Mouse (Mus musculus) neural tube, embryonic 12.5 days (tissue): ENCODE results near the gene Urad. TPM values are rescaled to one million over a fixed set of nuclear protein-coding genes. Genes with fewer than 3 reads are reported as not detected.

Experiments used
- ATAC-seq: fragments of 200-750 bp; cut with Nextera tagmentation; 2 replicates; pipeline ENCODE4 v1.8.0; 2017; ENCODE audit warnings: low read depth, mild to moderate bottlenecking, moderate TSS enrichment, moderate library complexity; ENCODE audit not compliant: low FRiP score
- H3K27ac ChIP-seq: fragments of 300-500 bp; sonication (generic); 2 replicates; pipeline ENCODE4 v1.5.1; 2016
- H3K27me3 ChIP-seq: fragments of 300-500 bp; sonication (generic); replicated peaks from 2 replicates; pipeline ENCODE4 v1.6.1; 2016; ENCODE audit warnings: mild to moderate bottlenecking
- H3K36me3 ChIP-seq: fragments of 300-500 bp; sonication (generic); 2 replicates; pipeline ENCODE4 v1.6.1; 2016; ENCODE audit warnings: mild to moderate bottlenecking
- H3K4me1 ChIP-seq: fragments of 300-500 bp; sonication (generic); 2 replicates; pipeline ENCODE4 v1.6.1; 2016
- H3K4me2 ChIP-seq: fragments of 300-500 bp; sonication (generic); replicated peaks from 2 replicates; pipeline ENCODE4 v1.6.1; 2016; ENCODE audit warnings: mild to moderate bottlenecking
- H3K4me3 ChIP-seq: fragments of 300-500 bp; sonication (generic); 2 replicates; pipeline ENCODE4 v1.5.1; 2016
- H3K9ac ChIP-seq: fragments of 300-500 bp; sonication (generic); 2 replicates; pipeline ENCODE4 v1.6.1; 2016; ENCODE audit warnings: mild to moderate bottlenecking
- H3K9me3 ChIP-seq: fragments of 300-500 bp; sonication (generic); 2 replicates; pipeline ENCODE4 v1.6.1; 2016; ENCODE audit warnings: mild to moderate bottlenecking
- WGBS: fragments of 180-500 bp; shearing (Covaris S2); methylation state at CpG from one replicate; pipeline ENCODE4 v1.1.7; 2016; 5-methylcytosine and 5-hydroxymethylcytosine counted together
- polyA plus RNA-seq: library from polyadenylated mRNA; unstranded; fragments of >200 nt; fragmentation: Nextera tagmentation; extraction: Ambion mirVana; gene quantifications from 2 replicates; pipeline ENCODE4 v1.2.1, GENCODE M21; 2016

Urad gene
- polyA plus RNA-seq, 1 experiment from 2014 or later, result not detected

DNA sequence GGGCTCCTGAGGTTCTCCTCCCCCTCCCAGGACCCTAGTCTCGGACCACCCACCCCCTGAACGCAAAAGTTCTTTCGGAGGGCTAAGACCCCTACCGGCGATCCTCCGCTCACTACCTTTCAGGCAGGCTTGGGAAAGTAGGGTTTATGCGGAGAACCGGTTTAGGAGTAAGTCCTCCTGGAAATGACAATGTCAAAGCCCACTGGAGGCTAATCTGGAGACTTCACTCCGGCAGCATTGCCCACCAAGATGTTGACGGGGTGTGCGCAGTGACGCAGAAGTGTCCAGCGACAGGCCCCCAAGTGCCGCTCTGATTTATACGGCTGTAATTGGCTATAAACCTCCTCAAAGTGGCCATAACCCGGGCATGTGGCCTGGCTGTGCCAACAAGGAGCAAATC lies 17.1 kb downstream of the Urad start:
- Histone ChIP-seq H3K4me1 (peaks cover 24% of the 10 kb centered on the region), H3K4me3 (no peak overlapping the region), H3K9ac (no peak overlapping the region), H3K9me3 (no peaks in the 10 kb centered on the region), H3K4me2 (0 out of 2 replicates have a peak overlapping the region, but pooled peaks have one; percentile 13), H3K27me3 (peaks cover 99% of the 10 kb centered on the region), H3K27ac (no peak overlapping the region), H3K36me3 (no peaks in the 10 kb centered on the region)
- no peak for ATAC-seq
- WGBS, result 0% methylated on average over 16 of the region's 16 CpGs

DNA sequence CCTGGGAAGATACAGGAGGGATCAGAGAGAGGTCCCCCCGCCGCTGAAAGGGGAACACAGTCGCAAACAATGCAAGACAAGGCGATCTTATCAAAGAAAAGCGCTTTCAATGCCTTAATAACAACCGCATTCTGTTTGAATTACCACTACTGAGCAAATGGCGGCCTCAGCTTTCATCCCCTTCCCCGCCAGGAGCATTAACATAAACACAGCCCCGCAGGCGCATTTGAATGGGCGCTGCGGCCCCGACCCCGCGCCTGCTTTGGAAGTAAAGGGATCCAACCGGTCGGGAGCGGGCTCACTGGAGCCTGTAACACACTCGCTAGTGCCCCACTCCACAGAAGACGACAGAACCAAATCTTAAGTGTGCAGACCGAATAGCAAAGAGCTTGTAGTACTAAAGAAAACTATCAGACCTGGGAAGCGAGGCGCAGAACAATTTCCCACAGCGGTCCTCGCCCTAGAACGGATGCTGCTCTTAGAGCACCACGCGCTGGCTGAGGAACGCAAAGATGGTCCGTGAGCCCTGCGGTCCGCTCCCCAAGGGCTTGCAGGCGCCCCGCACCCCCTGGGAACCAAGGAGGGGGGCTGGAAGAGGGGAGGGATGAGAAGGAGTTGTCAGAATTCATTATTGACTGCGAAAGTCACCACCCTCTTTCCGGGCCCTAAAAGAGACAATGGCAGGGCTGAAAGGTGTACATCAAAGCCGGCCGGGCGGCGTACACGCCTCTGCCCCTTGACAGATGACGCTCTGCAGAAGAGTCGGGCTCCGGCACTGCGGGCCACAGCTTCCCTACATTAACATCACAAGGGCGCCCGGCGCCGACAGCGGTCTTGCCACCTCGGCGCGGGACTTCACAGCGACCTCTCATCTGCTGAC lies 17.7 kb downstream of the Urad start:
- no peaks in the 10 kb centered on the region for H3K9me3 ChIP-seq
- H3K9ac ChIP-seq, result no peak overlapping the region
- H3K27me3 ChIP-seq, result peaks cover 99% of the 10 kb centered on the region
- H3K36me3 ChIP-seq, result no peaks in the 10 kb centered on the region
- WGBS, result under 1% methylated on average over 54 of the region's 54 CpGs
- H3K4me1 ChIP-seq, result peaks cover 29% of the 10 kb centered on the region
- H3K4me2 ChIP-seq, result 0 out of 2 replicates have a peak overlapping the region, but pooled peaks have one; percentile 13
- no peak overlapping the region; the same call in 1 of the 2 replicates for H3K4me3 ChIP-seq
- ATAC-seq, result no peak
- no peak overlapping the region for H3K27ac ChIP-seq

DNA sequence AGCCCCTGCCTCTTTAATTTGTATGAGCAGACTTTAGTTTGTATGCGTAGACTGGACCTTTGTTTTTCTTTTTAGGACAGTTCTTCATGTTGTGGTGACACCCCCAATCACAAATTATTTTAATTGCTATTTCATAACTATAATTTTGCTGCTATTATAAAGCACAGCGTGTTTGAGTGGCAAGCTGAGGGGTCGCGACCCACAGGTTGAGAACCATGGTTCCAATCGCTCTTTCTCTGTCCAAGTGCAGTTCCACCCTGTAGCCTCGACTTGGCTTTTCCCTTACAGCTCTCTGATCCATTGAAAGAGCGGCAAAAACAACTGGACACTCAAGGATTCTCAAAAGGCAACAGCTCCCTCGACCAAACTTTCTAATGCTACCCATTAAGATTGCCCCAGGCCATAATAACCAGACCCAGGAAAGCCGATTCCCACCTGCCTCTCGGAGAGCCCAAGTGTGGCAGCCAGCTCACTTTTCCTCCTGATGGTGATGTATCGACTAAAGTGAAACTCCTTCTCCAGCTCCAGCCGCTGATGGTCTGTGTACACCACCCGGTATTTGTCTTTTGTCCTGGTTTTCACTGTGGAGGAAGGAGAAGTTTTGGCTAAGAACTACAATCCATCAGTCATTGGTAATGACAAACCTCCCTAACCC lies 19.4 kb downstream of the Urad start:
- 5% methylated on average over 13 of the region's 13 CpGs for WGBS

DNA sequence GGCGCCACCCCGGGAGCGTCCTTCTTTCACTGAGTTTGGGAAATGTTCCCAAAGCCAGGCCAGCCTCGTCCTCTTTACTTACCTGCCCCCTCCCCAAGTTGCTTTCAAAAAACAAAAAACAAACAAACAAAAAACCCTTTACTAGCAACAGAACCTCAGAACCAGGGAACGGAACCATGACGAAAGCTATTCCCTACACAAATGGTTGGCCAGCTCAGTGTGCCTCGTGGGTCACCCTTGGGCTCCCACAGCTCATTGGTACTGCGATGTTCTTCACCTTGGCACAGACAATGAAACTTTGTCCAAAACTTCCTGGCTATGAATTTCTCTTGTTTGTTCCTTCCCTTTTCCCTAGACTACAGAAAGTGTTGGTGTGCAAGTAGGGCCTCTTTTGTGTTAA lies 20.1 kb downstream of the Urad start:
- Histone ChIP-seq H3K9me3 (no peaks in the 10 kb centered on the region), H3K27me3 (peaks cover 98% of the 10 kb centered on the region), H3K4me1 (peaks cover 34% of the 10 kb centered on the region), H3K27ac (no peak overlapping the region), H3K36me3 (no peaks in the 10 kb centered on the region), H3K4me3 (no peak overlapping the region), H3K9ac (no peak overlapping the region), H3K4me2 (no peak overlapping the region)
- ATAC-seq, result no peak
- 13% methylated on average over 8 of the region's 8 CpGs for WGBS

More for the DNA sequence above, 19.4 kb downstream of the Urad start:
- Histone ChIP-seq H3K9ac (no peak overlapping the region), H3K4me1 (peaks cover 34% of the 10 kb centered on the region), H3K27ac (no peak overlapping the region), H3K4me3 (no peak overlapping the region), H3K9me3 (no peaks in the 10 kb centered on the region), H3K27me3 (peaks cover 98% of the 10 kb centered on the region), H3K4me2 (no peak overlapping the region), H3K36me3 (no peaks in the 10 kb centered on the region)
- no peak for ATAC-seq

DNA sequence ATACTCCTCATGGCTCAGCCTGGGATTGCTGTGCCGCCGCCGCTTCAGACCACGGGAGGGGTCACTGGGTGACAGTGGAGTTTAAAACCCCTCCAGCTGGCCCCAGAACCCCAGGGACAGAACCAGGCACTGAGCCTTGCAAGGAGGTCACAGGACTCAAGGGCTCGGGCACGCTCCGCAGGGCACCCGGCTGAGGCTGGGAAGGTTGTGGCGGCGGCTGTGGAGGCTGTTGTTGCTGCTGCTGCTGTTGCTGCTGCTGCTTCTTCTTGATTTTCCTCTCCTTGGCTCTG lies 20.5 kb downstream of the Urad start:
- Histone ChIP-seq H3K4me2 (no peak overlapping the region), H3K27ac (no peak overlapping the region), H3K9ac (no peak overlapping the region), H3K9me3 (no peaks in the 10 kb centered on the region), H3K27me3 (peaks cover 97% of the 10 kb centered on the region), H3K4me1 (peaks cover 32% of the 10 kb centered on the region), H3K4me3 (no peak overlapping the region), H3K36me3 (no peaks in the 10 kb centered on the region)
- 5% methylated on average over 10 of the region's 10 CpGs for WGBS
- ATAC-seq, result no peak

DNA sequence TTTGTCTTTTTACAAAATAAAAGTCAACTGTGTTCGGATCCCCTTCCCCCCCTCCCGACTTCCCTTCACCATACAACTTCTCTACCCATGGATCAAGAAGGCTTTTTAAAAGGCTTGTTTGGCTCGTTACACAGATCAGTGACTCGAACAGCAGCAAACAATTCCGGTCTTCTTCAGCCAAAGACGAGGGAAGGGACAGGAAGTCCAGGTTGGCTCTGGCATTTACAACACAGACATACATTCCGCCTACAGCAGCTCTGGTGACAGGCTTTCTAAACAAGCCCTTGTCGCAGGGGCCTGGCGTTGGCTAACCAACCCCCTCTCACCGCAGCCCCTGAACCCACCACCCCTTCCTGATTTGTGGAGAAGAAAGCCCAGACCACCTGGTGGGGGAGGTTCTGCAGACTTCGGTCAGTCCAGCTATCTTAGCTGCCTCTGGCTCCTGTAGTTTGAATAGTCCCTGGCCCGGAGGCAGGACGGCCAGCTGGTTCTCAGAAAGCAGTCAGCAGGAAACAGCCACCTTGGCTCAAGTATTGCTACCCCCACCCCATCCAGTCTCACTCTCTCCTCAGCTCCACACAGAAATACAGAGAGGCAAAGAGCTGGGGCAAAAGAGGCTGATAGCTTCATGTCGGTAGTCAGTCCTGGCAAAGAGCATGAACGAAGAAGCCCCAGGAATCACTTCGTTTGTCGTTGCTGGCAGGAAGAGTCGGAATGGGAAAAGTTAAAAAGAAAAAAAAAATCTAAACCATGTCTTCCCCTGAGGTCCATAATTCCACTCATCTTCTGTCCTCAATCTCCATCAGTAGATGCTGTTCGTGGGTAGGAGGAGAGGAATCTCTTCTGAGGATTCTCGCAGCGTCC lies 21.1 kb downstream of the Urad start:
- H3K36me3 ChIP-seq, result no peaks in the 10 kb centered on the region
- no peak overlapping the region for H3K9ac ChIP-seq
- no peak for ATAC-seq

DNA sequence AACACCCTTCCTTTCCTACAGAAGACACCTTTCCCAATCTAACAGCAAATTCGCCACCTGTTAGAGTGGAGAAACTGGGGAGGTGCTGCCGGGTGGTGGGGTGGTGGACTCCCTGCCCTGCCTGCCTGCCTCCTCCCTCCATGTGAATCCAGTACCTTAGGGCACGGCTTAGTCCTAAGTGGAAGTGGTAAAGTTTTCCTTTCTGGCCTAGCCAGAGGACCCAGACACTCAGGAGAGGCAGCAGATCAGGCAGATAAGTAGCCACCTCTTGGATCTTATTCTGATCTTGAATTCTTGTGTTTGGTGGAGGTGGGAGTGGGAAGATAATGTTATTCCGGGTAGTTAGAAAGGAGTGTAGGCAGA lies 22.3 kb downstream of the Urad start:
- Histone ChIP-seq H3K4me1 (peaks cover 21% of the 10 kb centered on the region; the same call in 1 of the 2 replicates), H3K9me3 (no peaks in the 10 kb centered on the region), H3K4me3 (peak overlapping the region; percentile 16; the same call in 1 of the 2 replicates), H3K27me3 (peaks cover 90% of the 10 kb centered on the region), H3K36me3 (no peaks in the 10 kb centered on the region), H3K27ac (no peak overlapping the region), H3K9ac (no peak overlapping the region), H3K4me2 (peak overlapping the region; percentile 53)
- WGBS, result 6% methylated on average over 4 of the region's 4 CpGs
- no peak for ATAC-seq

More for the DNA sequence above, 21.1 kb downstream of the Urad start:
- Histone ChIP-seq H3K9me3 (no peaks in the 10 kb centered on the region), H3K4me3 (no peak overlapping the region), H3K27me3 (peaks cover 93% of the 10 kb centered on the region), H3K4me1 (peaks cover 26% of the 10 kb centered on the region; the same call in 1 of the 2 replicates), H3K4me2 (no peak overlapping the region), H3K27ac (no peak overlapping the region)
- WGBS, result 5% methylated on average over 21 of the region's 21 CpGs

DNA sequence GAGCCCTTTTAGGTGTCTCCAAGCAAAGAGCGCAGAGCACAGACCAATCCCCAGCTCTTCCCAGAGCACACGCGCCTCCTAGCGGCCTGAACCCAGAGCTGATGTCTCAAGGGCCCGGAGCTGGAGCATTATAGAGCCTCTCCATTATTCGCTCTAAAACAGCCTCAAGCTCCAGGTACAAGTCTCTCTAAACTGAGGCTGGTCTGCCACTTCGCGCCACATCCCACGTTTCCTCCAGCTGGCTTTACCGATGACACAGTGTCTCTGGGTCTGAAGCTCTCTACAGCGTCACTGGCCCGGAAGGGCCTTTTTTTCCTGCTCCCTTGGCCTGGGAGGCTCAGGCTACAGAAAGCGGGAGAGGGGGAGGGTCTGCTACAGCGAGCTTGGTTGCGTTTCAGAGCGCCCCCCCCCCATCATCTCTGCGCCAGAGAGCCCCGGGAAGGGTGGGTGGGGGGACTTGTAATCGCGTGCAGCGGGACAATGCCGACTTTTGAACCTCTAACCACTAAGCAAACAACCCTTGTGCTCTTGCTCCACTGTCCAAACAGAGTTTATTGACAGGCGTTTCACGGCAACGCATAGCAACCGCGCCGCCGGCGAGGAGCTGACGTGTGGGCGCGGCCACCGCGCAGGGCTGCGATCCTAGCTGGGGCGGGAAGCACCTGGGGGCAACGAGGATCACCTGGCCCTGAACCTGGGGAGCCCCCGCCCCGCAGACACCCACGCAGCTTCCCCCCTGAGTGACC lies 22.8 kb downstream of the Urad start:
- Histone ChIP-seq H3K4me3 (peak overlapping the region; percentile 16; the same call in 1 of the 2 replicates), H3K27ac (no peak overlapping the region), H3K9me3 (no peaks in the 10 kb centered on the region), H3K27me3 (peaks cover 90% of the 10 kb centered on the region), H3K4me2 (peak overlapping the region; percentile 53), H3K9ac (no peak overlapping the region), H3K4me1 (peaks cover 15% of the 10 kb centered on the region; the same call in 1 of the 2 replicates), H3K36me3 (no peaks in the 10 kb centered on the region)
- ATAC-seq, result peak; percentile 64
- WGBS, result 1% methylated on average over 40 of the region's 41 CpGs

DNA sequence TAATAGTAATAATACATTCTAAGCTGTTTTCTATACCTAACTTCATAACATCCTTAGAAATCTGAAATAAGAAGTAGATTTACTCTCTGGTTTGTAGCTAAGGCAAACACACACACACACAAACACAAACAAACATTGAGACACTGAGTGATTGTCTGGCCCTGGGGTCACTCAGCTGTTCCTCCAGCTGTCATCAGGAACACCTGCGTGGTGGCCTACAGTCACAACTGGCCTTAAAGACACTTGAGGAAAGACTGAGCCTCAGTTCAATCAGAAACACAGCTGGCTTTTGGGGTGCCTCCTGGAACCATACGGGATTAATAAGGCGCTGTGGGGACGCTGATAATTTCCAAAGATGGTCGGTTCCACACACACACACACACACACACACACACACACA lies 25.0 kb downstream of the Urad start:
- no peak for ATAC-seq

DNA sequence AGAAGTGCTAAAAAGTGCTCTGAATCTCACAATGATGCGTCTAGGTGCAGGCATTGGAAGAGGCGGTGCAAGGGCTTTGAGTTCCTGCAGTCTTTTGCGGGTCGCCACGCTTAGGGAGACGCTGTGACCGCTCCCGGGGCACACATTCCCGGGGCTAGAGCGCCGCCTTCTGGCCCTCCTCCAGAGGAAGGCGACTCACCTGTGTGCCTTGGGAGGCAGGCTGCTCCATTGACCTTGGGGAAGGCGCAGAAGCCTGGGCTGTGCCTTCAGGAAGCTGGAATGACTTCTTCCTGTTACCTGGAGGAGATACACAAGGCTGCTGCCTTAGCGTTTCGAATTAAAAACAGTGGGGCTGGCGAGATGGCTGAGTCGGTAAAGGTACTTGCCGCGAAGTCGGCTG lies 28.1 kb downstream of the Urad start:
- no peak overlapping the region for H3K9ac ChIP-seq
- no peak for ATAC-seq
- 20% methylated on average over 20 of the region's 20 CpGs for WGBS
- H3K4me1 ChIP-seq, result 0 out of 2 replicates have a peak, but pooled peaks cover 1% of the 10 kb centered on the region
- peaks cover 54% of the 10 kb centered on the region for H3K27me3 ChIP-seq
- H3K4me3 ChIP-seq, result no peak overlapping the region
- no peaks in the 10 kb centered on the region for H3K36me3 ChIP-seq
- no peak overlapping the region for H3K27ac ChIP-seq
- H3K4me2 ChIP-seq, result no peak overlapping the region
- H3K9me3 ChIP-seq, result no peaks in the 10 kb centered on the region

More for the DNA sequence above, 25.0 kb downstream of the Urad start:
- H3K4me2 ChIP-seq, result no peak overlapping the region
- H3K4me3 ChIP-seq, result no peak overlapping the region
- no peak overlapping the region for H3K27ac ChIP-seq
- WGBS, result 70% methylated on average over 5 of the region's 5 CpGs
- no peaks in the 10 kb centered on the region for H3K36me3 ChIP-seq
- peaks cover 10% of the 10 kb centered on the region; the same call in 1 of the 2 replicates for H3K4me1 ChIP-seq
- no peaks in the 10 kb centered on the region for H3K9me3 ChIP-seq
- H3K27me3 ChIP-seq, result peaks cover 85% of the 10 kb centered on the region
- H3K9ac ChIP-seq, result no peak overlapping the region

DNA sequence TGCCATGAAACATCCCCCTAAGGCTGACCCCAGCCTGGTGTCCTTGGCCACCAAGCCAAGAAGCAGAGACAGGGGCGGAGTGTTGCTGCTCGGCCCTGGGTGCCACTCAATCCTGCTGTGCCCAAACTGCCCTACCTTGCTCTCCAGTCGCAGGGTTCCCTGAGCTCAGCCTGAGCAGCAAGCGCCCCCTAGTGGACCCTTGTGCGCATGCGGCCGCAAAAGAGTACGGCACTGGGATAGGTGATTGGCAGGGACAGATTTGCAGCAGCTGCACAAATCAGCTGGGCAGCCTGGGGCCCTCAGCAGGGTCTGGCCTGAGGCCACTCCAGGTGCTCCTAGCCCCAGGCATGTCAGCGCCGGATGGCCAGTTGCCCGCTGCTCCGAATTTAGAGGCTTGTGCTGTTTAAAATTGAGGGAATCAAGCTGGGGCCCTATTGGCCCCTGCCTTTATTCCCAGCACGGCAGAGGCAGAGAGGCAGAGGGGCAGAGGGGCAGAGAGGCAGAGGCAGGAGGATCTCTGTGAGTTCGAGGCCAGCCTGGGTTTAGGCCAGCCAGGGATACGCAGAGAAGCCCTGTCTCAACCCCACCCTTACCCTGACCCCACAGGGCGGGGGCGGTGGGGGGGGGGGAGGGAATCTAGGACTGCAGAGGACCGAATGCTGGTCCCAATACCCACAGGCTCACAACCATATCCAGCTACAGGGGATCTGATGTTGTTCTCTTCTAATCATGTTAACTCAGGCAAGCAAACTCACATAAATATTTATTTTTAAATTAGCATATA lies 28.9 kb downstream of the Urad start:
- no peak overlapping the region for H3K27ac ChIP-seq
- H3K9ac ChIP-seq, result no peak overlapping the region
- WGBS, result 21% methylated on average over 18 of the region's 18 CpGs
- H3K36me3 ChIP-seq, result no peaks in the 10 kb centered on the region
- no peak overlapping the region for H3K4me2 ChIP-seq
- no peak overlapping the region for H3K4me3 ChIP-seq
- H3K27me3 ChIP-seq, result peaks cover 47% of the 10 kb centered on the region
- ATAC-seq, result peak; percentile 85
- no peaks in the 10 kb centered on the region for H3K9me3 ChIP-seq
- no peaks in the 10 kb centered on the region for H3K4me1 ChIP-seq
